Mouse (Mus musculus) neural tube, embryonic 10.5 days (tissue): ENCODE data around the gene Dis3l2.

Experiments used
- DNase-seq: peaks from one replicate; pipeline ENCODE4 v3.0.0-alpha.2; 2017; ENCODE audit warnings: low spot score; ENCODE audit errors: extremely low spot score

The Dis3l2 gene

DNA sequence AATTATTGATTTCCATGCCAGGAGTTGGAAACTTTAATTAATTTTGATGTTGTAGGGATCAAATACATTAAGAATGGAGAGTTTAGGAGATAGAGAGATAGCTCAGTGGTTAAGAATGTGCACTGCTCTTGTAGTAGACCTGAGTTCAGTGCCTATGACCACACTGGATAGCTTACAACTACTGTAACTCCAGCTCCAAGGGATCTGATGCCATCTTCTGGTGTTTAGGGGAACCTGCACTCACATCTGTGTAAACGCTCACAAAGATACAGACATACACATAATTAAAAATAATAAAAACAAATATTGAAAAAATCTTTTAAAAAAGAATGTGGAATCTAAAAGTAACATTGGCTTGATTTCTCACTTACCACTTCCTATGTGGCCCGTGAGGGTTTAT is 211.1 kb downstream of the Dis3l2 start:
- DNase-seq, result no peak

DNA sequence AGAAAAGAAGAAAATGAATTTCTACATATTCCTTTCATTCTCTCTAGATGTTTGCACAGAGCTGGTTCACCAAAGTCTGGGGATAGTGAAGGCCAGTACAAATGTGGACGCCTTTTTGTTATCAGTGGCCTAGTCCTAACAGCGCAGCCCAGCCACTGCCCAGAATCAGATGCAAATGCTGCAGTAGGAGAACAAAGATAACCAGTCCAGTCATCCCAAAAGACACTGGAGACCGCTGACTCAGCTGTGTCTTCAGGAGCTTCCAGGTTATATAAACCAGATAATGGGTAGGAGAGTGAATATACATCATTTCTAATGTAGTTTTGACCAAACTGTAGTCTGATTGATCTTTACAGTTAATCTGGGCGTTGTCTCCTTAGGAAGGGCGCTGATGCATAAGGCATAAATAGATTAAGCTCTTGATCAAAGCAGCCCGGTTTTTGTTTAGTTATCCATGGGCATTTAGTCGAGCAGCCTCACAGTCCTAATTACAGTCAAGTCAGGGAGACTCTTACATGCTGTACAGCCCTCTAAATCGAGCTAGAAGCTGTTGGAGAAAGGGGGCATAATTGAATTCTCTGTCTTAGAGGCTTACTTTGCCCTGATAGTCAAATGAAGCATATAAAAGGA is 212.9 kb downstream of the Dis3l2 start:
- DNase-seq, result no peak

DNA sequence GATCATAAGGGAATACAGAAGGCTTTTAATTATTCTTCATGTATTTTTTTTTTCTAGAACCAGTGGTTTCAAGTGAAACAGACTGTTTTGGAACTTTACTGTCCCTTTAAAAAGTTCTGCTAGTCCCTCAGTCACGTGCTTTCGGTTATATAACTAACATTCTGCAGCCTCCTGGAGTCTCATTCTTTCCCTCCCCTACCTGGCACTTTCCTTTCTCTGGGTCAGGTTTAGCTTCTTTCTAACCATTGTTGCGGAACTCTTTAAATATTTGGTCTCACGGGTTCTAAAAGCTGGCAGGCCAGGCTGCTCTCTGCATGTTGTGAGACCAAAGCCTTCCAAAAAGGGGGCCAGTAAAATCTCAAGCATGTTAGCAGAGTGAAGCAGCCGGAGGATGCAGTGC is 222.2 kb downstream of the Dis3l2 start:
- DNase-seq, result no peak

- no peak for DNase-seq
Observed at GRCm38 (mm10) chr1:86931606-86932379, 228.2 kb downstream of the Dis3l2 start.

GRCm38 (mm10) chr1:86932810-86933209 is 229.2 kb downstream of the Dis3l2 start:
- DNase-seq, result no peak

- no peak for DNase-seq
Observed at GRCm38 (mm10) chr1:86933656-86934055, 230.0 kb downstream of the Dis3l2 start.

GRCm38 (mm10) chr1:86951501-86952205 is 248.0 kb downstream of the Dis3l2 start:
- no peak for DNase-seq

GRCm38 (mm10) chr1:86955801-86956200 is 252.2 kb downstream of the Dis3l2 start:
- no peak for DNase-seq

DNA sequence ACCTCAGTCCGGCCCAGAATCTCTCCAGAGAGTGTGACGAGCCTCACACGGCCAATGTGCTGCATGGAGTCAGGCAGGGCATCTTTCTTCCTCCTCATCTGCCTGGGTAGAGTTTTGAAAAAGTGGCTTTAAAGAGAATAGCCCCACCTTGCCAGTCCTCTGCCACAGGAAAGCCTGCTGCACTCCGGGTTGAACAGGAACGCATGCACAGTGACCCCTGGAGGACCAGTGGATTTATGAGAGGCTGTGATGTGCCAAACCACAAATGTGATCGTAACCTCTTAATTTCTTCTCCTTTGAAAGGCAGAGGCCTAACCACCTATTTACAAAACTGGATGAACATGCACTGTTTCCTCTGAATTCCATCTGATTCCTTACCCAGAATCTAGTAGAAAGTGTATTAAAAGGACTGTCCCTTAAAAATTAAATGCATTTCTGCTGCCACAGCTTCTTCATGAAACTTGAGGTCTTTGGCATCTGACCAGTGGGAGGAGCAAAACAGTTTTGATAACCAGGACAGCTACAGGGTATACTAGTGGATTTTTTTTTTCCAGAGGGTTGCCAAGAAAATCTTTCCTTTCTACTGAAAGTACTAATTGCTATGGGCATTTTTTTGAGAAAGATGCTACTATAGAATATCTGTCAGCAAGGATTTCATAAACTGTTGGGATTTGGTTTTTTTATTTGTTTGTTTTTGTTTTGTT is 264.8 kb downstream of the Dis3l2 start:
- no peak for DNase-seq

- DNase-seq, result no peak
Observed at GRCm38 (mm10) chr1:86969173-86969725, 265.6 kb downstream of the Dis3l2 start.

- no peak for DNase-seq
Observed at GRCm38 (mm10) chr1:86972693-86973092, 269.1 kb downstream of the Dis3l2 start.

- no peak for DNase-seq
Observed at GRCm38 (mm10) chr1:86977018-86977417, 273.4 kb downstream of the Dis3l2 start.

DNA sequence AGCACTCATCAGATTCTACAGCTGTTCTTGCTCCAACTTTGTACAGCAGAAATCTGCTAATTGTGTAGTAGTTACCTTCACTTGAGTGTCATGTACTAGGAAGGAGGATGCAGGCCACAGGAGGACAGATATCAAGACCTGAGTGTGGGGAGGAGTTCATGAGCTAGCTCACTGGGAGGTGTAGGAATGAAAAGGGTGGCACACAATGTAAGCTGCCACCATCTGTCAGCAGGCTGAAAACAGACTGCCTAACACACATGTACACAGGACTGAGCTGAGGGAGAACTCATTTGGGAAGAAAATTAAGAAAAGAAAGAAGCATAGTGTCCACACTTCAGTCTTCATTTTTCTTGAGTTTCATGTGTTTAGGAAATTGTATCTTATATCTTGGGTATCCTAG is 282.8 kb downstream of the Dis3l2 start:
- DNase-seq, result no peak

DNA sequence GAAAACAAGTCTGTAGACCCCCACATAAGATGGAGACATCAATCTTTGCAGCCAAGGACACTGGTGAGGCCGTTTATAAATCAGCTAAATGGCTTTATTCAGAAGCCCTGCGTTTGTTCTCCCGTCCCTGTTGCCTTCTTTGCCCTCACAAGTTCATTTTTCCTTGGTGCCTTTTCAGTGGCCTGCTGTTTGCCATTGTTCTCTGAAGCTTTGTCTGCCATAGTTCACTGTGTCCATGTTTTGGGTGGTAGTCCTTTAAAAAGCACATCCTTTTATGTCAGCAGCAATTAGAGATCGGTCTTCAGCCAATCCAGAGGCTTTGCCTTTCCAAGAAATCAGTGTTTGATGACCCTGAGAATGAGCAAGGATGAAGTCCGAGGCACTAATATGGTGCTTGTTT is 289.2 kb downstream of the Dis3l2 start:
- peak; percentile 37 for DNase-seq

- DNase-seq, result no peak
Observed at GRCm38 (mm10) chr1:86994023-86994422, 290.4 kb downstream of the Dis3l2 start.

- DNase-seq, result no peak
Observed at GRCm38 (mm10) chr1:86998051-86998450, 294.4 kb downstream of the Dis3l2 start.

DNA sequence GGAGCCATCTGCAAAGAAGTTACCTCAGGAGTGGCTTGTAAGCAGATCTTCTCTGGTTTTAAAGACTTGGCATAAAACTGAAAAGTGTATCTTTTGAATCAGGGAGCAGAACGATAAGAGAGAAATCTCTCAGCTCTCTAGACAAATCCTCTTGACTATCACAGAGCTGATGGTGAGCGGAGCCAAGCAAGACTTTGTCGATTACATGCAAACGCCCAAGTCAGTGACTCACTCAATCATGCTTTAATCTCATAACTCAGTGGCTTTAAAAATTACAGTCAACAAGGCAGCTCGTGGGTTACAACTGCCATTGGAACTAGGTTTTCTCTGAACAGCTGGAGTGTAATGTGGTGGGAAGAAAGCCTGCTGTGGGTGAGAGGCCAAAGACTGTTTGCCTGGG is 297.8 kb downstream of the Dis3l2 start:
- DNase-seq, result no peak

DNA sequence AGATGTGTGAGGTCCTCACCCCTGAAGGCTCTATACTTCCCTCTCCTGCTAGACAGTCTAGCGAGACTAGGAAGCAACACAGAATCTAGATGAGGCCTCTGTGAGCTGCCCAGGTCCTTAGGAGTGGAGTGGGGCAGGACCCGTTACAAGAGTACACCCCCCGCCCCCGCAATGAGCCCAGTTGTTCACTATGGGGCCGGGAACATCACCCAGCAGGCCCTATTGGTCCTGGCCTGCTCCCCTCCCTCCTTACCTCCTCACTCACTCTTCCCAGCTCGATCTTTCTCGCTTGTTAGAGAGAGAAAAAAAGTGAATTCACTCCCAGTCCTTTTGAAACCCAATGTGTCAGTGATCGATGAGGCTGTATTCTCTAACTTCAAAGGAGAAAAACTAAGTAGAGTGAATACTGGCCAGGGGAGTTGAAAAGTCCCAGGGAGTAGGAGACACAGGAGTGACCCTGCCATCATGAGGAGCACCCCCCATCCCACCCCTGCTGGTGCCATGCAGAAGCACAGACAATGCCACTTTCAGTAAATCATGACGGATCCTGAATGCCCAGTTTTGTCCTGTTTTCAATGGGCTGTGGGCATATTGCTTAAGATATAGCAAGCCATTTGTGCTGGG is 299.0 kb downstream of the Dis3l2 start:
- DNase-seq, result peak; percentile 50

DNA sequence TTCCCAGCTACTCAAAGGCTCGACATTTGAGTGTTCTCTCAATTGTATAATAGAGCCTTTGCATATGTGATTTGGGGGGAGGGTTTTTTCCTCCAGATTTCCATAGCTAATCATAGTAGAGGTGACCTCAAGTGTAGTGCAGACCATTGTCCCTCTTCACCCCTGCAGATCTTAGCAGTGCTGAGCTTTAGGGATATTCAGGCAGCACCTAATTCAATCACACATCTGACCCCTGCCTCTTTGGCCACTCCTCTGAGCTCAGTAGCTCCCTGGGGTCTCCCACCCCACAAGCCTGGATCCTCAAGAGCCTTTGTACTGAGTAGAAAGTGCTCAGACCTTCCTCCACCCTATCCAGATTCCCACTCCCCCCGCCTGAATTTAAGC is 299.6 kb downstream of the Dis3l2 start:
- peak; percentile 30 for DNase-seq

- no peak for DNase-seq
Observed at GRCm38 (mm10) chr1:87006425-87006824, 302.8 kb downstream of the Dis3l2 start.

- no peak for DNase-seq
Observed at GRCm38 (mm10) chr1:87008211-87008610, 304.6 kb downstream of the Dis3l2 start.
